Mouse (Mus musculus): ENCODE measurements around the gene Mmrn1. TPM values are rescaled to one million over a fixed set of nuclear protein-coding genes. Genes with fewer than 3 reads are reported as not detected.

Mmrn1 gene
- total RNA-seq, 1 experiment from 2014 or later: 0.24 TPM

GRCm38 (mm10) chr6:60993386-60994108, 68.8 kb downstream of the Mmrn1 start:
- no peak for DNase-seq

- DNase-seq: no peak
Observed at GRCm38 (mm10) chr6:60994114-60994513, 69.3 kb downstream of the Mmrn1 start.

- DNase-seq: no peak
Observed at GRCm38 (mm10) chr6:60994521-60994920, 69.7 kb downstream of the Mmrn1 start.

DNA sequence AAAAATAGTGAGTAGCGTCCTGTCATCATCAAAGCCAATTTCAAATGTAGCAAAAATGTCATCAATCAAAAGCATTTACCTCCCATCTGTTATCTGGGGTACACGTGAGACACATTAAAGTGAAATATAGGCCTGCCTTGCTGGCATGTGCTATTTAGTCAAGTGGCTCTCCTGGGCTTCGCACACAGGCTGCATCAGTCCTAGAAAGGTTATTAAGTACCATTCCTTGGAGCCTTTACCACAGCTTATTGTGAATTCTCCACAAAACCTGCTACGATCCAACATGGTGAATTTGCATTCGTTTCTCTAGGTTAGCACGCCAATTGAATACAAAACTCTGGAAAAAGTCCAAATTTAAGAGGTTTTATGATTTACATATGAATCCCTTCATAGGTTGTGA, 70.8 kb downstream of the Mmrn1 start:
- no peak for DNase-seq

- no peak for DNase-seq
Observed at GRCm38 (mm10) chr6:60996328-60996727, 71.6 kb downstream of the Mmrn1 start.

GRCm38 (mm10) chr6:61001003-61001790, 76.4 kb downstream of the Mmrn1 start:
- DNase-seq: no peak

GRCm38 (mm10) chr6:61003916-61004765, 79.4 kb downstream of the Mmrn1 start:
- DNase-seq: no peak

- DNase-seq: no peak
Observed at GRCm38 (mm10) chr6:61013780-61014179, 89.0 kb downstream of the Mmrn1 start.

- no peak for DNase-seq
Observed at GRCm38 (mm10) chr6:61019689-61020088, 94.9 kb downstream of the Mmrn1 start.

- no peak for DNase-seq
Observed at GRCm38 (mm10) chr6:61020995-61021394, 96.2 kb downstream of the Mmrn1 start.

GRCm38 (mm10) chr6:61033251-61033650, 108.5 kb downstream of the Mmrn1 start:
- no peak for DNase-seq

Other genes starting within 250 kb of the Mmrn1 start
- gene Snca, start 95.1 kb upstream of the Mmrn1 start, total RNA-seq (2021): 5.2 and 8.5 TPM in 2 replicates